Mouse (Mus musculus) kidney, embryonic 14.5 days (tissue): Measurements from ENCODE around the gene Itgb4. TPM values are rescaled to one million over a fixed set of nuclear protein-coding genes. Genes with fewer than 3 reads are reported as not detected.
"Not testable (repeated sequence)": the region's sequence is repeated elsewhere in the genome, so short reads cannot be mapped to it uniquely, and the experiment has no call there.

Experiments used
- ATAC-seq: fragments of 200-750 bp; cut with Nextera tagmentation; 2 replicates; pipeline ENCODE4 v1.8.0; 2017; ENCODE audit warnings: moderate number of reproducible peaks, mild to moderate bottlenecking, moderate TSS enrichment, moderate library complexity; ENCODE audit not compliant: low FRiP score, low TSS enrichment
- H3K27ac ChIP-seq: fragments of 300-500 bp; sonication (generic); 2 replicates; pipeline ENCODE4 v1.5.1; 2014; ENCODE audit warnings: low read depth, mild to moderate bottlenecking, low read length, moderate library complexity, mixed read lengths
- H3K27me3 ChIP-seq: fragments of 300-500 bp; sonication (generic); 2 replicates; pipeline ENCODE4 v1.6.1; 2014; ENCODE audit warnings: mild to moderate bottlenecking, low read length; ENCODE audit not compliant: control insufficient read depth, insufficient read depth
- H3K36me3 ChIP-seq: fragments of 300-500 bp; sonication (generic); 2 replicates; pipeline ENCODE4 v1.6.1; 2014; ENCODE audit warnings: low read length, mixed read lengths; ENCODE audit not compliant: control insufficient read depth, insufficient read depth
- H3K4me1 ChIP-seq: fragments of 300-500 bp; sonication (generic); 2 replicates; pipeline ENCODE4 v1.6.1; 2014; ENCODE audit warnings: low read length, mixed read lengths; ENCODE audit not compliant: control insufficient read depth, insufficient read depth
- H3K4me2 ChIP-seq: fragments of 300-500 bp; sonication (generic); replicated peaks from 2 replicates; pipeline ENCODE4 v1.6.1; 2014; ENCODE audit warnings: low read depth, mild to moderate bottlenecking, low read length
- H3K4me3 ChIP-seq: fragments of 300-500 bp; sonication (generic); 2 replicates; pipeline ENCODE4 v1.5.1; 2014; ENCODE audit warnings: mild to moderate bottlenecking, low read length
- H3K9ac ChIP-seq: fragments of 300-500 bp; sonication (generic); 2 replicates; pipeline ENCODE4 v1.6.1; 2014; ENCODE audit warnings: low read depth, mild to moderate bottlenecking, low read length, moderate library complexity
- H3K9me3 ChIP-seq: fragments of 300-500 bp; sonication (generic); 2 replicates; pipeline ENCODE4 v1.6.1; 2016; ENCODE audit warnings: low read length; ENCODE audit not compliant: control insufficient read depth
- WGBS: fragments of 180-500 bp; shearing (Covaris S2); extraction: QIAGEN DNeasy Blood & Tissue Kit; methylation state at CpG from one replicate; pipeline ENCODE4 v1.1.7; 2014; 5-methylcytosine and 5-hydroxymethylcytosine counted together
- polyA plus RNA-seq: library from polyadenylated mRNA; unstranded; fragments of >200 nt; fragmentation: Nextera tagmentation; extraction: Ambion mirVana; gene quantifications from 2 replicates; pipeline ENCODE4 v1.2.1, GENCODE M21; 2014

Itgb4 gene
- polyA plus RNA-seq, 1 experiment from 2014 or later = 2.1 TPM

- 94% methylated on average over 11 of the region's 11 CpGs for WGBS
- H3K27ac ChIP-seq = no peak overlapping the region
These were observed 35.2 kb downstream of the Itgb4 start for GRCm38 (mm10) chr11:116009661-116010060.

GRCm38 (mm10) chr11:116010146-116010545, 35.6 kb downstream of the Itgb4 start:
- H3K27ac ChIP-seq = no peak overlapping the region
- no peaks in the 10 kb centered on the region for H3K9me3 ChIP-seq
- peaks cover 18% of the 10 kb centered on the region for H3K4me1 ChIP-seq
- H3K4me3 ChIP-seq = no peak overlapping the region
- no peaks in the 10 kb centered on the region for H3K27me3 ChIP-seq
- 97% methylated on average over 8 of the region's 8 CpGs for WGBS
- H3K4me2 ChIP-seq = no peak overlapping the region
- ATAC-seq = no peak
- H3K9ac ChIP-seq = no peak overlapping the region
- peaks cover 33% of the 10 kb centered on the region for H3K36me3 ChIP-seq

More at GRCm38 (mm10) chr11:116009661-116010060, 35.2 kb downstream of the Itgb4 start:
- ATAC-seq = no peak
- Histone ChIP-seq H3K36me3 (peaks cover 33% of the 10 kb centered on the region), H3K4me1 (peaks cover 23% of the 10 kb centered on the region), H3K4me2 (no peak overlapping the region), H3K4me3 (no peak overlapping the region), H3K27me3 (no peaks in the 10 kb centered on the region), H3K9me3 (no peaks in the 10 kb centered on the region), H3K9ac (no peak overlapping the region)

GRCm38 (mm10) chr11:116010948-116011347, 36.4 kb downstream of the Itgb4 start:
- Histone ChIP-seq H3K9ac (no peak overlapping the region), H3K9me3 (no peaks in the 10 kb centered on the region), H3K4me2 (no peak overlapping the region), H3K4me1 (peaks cover 10% of the 10 kb centered on the region), H3K36me3 (peaks cover 33% of the 10 kb centered on the region), H3K4me3 (no peak overlapping the region), H3K27ac (no peak overlapping the region), H3K27me3 (no peaks in the 10 kb centered on the region)
- ATAC-seq = no peak
- 80% methylated on average over 5 of the region's 5 CpGs for WGBS

GRCm38 (mm10) chr11:116011529-116012261, 37.2 kb downstream of the Itgb4 start:
- Histone ChIP-seq H3K9me3 (no peaks in the 10 kb centered on the region), H3K4me1 (0 out of 2 replicates have a peak, but pooled peaks cover 6% of the 10 kb centered on the region), H3K4me3 (peak overlapping the region; percentile 80), H3K27me3 (no peaks in the 10 kb centered on the region), H3K9ac (peak overlapping the region; percentile 88), H3K36me3 (peaks cover 33% of the 10 kb centered on the region), H3K4me2 (peak overlapping the region; percentile 89), H3K27ac (peak overlapping the region; percentile 87)
- ATAC-seq = peak; percentile 18; the same call in 1 of the 2 replicates
- WGBS = 26% methylated on average over 13 of the region's 14 CpGs

GRCm38 (mm10) chr11:116012262-116012947, 37.9 kb downstream of the Itgb4 start, which contains the start of gene Galk1:
TSS of gene Galk1 (minus strand) at chr11:116012719.
- Histone ChIP-seq H3K27me3 (no peaks in the 10 kb centered on the region), H3K9ac (peak within 1 kb of the TSS; percentile 88), H3K4me2 (peak within 1 kb of the TSS; percentile 89), H3K4me3 (peak within 1 kb of the TSS; percentile 80), H3K9me3 (no peaks in the 10 kb centered on the region), H3K36me3 (peaks cover 29% of the 10 kb centered on the region), H3K27ac (peak within 1 kb of the TSS; percentile 87), H3K4me1 (0 out of 2 replicates have a peak, but pooled peaks cover 6% of the 10 kb centered on the region)
- peak; percentile 91 for ATAC-seq
- under 1% methylated on average over 54 of the region's 55 CpGs for WGBS

- WGBS = 52% methylated on average over 8 of the region's 8 CpGs
- Histone ChIP-seq H3K4me1 (0 out of 2 replicates have a peak, but pooled peaks cover 6% of the 10 kb centered on the region), H3K36me3 (peaks cover 8% of the 10 kb centered on the region; the same call in 1 of the 2 replicates), H3K27ac (no peak overlapping the region), H3K9me3 (no peaks in the 10 kb centered on the region), H3K27me3 (no peaks in the 10 kb centered on the region), H3K4me2 (no peak overlapping the region), H3K9ac (no peak overlapping the region), H3K4me3 (no peak overlapping the region)
- ATAC-seq = no peak
These were observed 40.3 kb downstream of the Itgb4 start for GRCm38 (mm10) chr11:116014821-116015220.

- H3K36me3 ChIP-seq = peaks cover 15% of the 10 kb centered on the region; the same call in 1 of the 2 replicates
- no peaks in the 10 kb centered on the region for H3K9me3 ChIP-seq
- H3K4me3 ChIP-seq = no peak overlapping the region
- ATAC-seq = 0 out of 2 replicates have a peak, but pooled peaks have one; percentile 25
- H3K27ac ChIP-seq = no peak overlapping the region
- WGBS = 33% methylated on average over 6 of the region's 6 CpGs
- H3K9ac ChIP-seq = no peak overlapping the region
- no peaks in the 10 kb centered on the region for H3K4me1 ChIP-seq
- H3K4me2 ChIP-seq = no peak overlapping the region
- no peaks in the 10 kb centered on the region for H3K27me3 ChIP-seq
These were observed 43.6 kb downstream of the Itgb4 start for GRCm38 (mm10) chr11:116018106-116018505.

- WGBS = 88% methylated on average over 4 of the region's 4 CpGs
- not testable (repeated sequence) for H3K9ac ChIP-seq, H3K4me1 ChIP-seq, H3K4me2 ChIP-seq, H3K27ac ChIP-seq, ATAC-seq, H3K9me3 ChIP-seq, H3K4me3 ChIP-seq, H3K27me3 ChIP-seq
- H3K36me3 ChIP-seq = peaks cover 18% of the 10 kb centered on the region; the same call in 1 of the 2 replicates
These were observed 44.4 kb downstream of the Itgb4 start for GRCm38 (mm10) chr11:116018867-116019266.

- Histone ChIP-seq H3K4me1 (no peaks in the 10 kb centered on the region), H3K27ac (no peak overlapping the region)
These were observed 44.9 kb downstream of the Itgb4 start for GRCm38 (mm10) chr11:116019360-116019791.

More at GRCm38 (mm10) chr11:116019360-116019791, 44.9 kb downstream of the Itgb4 start:
- Histone ChIP-seq H3K27me3 (no peaks in the 10 kb centered on the region), H3K9ac (no peak overlapping the region), H3K4me2 (no peak overlapping the region), H3K4me3 (no peak overlapping the region), H3K36me3 (peaks cover 18% of the 10 kb centered on the region; the same call in 1 of the 2 replicates), H3K9me3 (no peaks in the 10 kb centered on the region)
- 38% methylated on average over 1 of the region's 1 CpGs for WGBS
- no peak for ATAC-seq
